Mouse (Mus musculus) granulocyte monocyte progenitor cell, adult 5-6 weeks (primary cell): Measurements from ENCODE around the gene Lgi4. TPM values are rescaled to one million over a fixed set of nuclear protein-coding genes. Genes with fewer than 3 reads are reported as not detected.
A peak's percentile ranks its signal among the peaks of the same experiment; 100 is the strongest.

Experiments
- ATAC-seq: replicated peaks from 2 replicates; pipeline ENCODE4 v1.8.0; 2016; ENCODE audit warnings: mild to moderate bottlenecking, moderate TSS enrichment, inconsistent platforms; ENCODE audit not compliant: poor library complexity, severe bottlenecking
- total RNA-seq, 2 experiments: library from RNA; stranded (forward) in 1 of 2; stranded (reverse) in 1 of 2; fragments of 200-712, 200-1000 nt in 1 of 2; fragments of >200 nt in 1 of 2; fragmentation: Nextera tagmentation in 1 of 2; gene quantifications; 2 replicates each; pipeline ENCODE4 v1.2.3; 2014 to 2017

The Lgi4 gene
- total RNA-seq (2014; fragmentation: Nextera tagmentation) = not detected in 2 replicates
- total RNA-seq (2017) = not detected in 2 replicates

DNA sequence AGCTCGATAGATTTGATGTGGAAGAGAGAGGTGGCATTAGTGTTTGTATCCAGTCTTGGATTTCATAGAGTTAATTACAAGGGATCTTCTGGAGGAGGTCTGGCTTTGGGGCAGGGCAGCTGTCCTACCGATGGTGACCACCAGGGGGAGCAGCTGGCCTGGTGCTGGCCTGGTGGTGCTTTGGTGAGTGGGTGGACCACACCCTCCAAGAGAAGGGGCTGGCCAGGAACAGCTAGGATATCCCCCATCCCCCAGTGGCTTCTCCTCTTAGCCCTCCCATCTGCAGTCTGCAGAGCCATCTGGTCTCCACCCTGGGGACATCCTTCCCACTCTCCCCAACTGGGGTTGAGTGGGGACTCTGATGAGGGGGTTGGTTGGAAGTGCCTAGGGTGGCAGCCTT, at the start of gene Lgi4:
Gene Lgi4 (plus strand): TSS at position 235 of the 400 bp plus-strand sequence.
- peak; percentile 87 for ATAC-seq

DNA sequence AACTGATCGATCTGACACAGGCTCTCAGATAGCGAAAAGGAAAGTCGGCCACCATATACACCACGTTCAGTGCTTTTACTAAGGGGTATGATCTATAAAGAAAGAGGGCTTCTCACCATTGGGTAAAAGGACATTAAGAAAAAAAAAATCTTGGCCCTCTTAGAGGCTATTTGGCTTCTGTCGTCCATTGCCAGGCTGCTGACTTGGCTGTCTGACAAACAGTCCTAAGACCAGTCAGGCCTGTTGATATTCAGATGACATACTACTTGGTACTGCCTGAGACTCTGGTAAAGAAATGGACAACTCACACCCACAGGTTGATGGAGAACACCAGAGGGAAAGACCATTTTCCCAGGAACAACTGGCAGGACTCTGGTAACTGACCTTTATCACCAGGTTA, 46.2 kb upstream of the Lgi4 start:
- ATAC-seq = no peak

DNA sequence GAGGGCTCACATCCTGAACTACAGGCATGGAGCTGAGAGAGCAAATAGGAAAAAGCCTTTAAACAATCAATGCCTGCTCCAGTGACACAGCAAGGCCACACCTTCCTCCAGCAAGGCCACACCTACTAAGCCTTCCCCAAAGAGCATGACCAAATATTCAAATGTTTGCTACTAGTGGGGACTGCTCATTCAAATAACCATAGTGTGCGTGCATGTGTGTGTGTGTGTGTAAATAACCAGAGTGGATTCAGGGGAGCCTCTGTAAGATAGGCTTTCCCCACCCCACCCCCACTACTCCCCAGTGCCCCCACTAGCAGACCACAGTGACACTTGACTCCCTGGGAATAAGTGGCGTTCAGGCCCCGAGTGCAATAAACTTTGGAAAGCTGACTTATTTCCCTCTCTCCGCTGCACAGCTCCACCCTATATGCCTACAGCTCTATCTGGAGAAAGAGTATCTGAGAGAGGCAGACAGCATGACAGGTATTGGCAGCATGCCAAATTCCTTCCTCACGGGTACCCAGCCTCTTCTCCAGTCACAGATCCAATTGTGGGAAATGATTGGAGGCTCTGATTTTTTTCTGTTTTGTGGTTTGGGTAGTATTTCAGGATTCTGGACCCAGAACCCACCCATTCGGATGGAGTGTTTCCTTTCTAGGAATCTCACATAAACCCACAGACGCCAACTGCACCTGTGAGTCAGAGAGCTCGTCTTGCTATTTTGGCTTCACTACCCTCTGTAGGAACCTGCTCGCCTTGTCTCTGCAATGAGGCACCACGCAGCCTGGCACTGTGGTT, 41.8 kb upstream of the Lgi4 start:
- ATAC-seq = no peak

DNA sequence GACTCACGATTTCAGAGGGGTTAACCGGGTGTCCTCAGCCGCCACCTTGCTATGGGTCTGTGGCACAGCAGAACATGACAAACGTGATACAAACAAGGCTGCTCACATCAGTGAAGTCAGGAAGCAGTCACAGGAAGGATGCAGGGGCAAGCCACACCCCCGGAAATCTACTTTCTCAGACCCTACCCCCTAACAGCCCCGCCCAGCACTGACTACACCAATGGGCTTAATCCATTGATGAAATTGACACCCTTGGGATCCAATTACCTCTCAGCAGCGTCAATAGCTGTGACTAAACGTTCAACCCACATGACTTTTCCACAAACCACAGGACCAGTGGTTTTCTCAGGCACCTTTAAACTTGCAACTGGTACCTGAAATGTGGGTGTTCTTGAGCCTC, 30.5 kb upstream of the Lgi4 start:
- no peak for ATAC-seq

DNA sequence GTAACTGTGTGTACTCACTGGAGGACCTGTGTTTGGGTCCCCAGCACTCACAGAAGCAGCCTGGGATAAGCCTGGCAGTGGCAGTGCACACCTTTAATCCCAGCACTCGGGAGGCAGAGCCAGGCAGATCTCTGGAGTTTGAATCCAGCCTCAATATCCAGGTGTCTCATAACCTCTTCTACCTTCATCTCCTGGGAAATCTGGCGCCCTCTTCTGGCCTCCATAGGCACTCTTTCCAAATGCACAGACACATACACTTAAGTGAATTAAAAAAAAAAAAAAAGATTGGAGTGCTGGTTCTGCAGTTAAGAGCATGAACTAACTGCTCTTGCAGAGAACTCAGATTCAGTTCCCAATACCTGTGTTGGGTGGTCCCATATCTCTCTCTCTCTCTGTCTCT, 28.4 kb upstream of the Lgi4 start:
- no peak for ATAC-seq

DNA sequence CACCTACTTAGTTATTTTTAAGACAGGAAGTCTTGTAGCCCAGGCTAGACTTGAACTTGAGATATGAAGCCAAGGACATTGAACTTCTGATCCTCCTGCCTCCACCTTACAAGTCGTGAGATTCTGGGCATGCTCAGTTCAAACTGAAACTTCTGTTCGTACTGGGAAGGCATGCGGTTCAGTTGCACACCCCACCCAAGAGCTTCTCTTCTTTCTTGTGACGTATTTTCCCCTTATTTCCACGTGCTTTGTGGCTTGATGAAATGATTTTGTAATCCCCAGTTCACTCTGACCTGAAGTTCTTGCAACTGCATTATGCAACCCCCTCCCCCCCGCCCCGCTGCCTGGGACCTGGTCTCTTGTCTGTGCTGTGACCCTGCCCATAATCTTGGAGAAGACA, 27.4 kb upstream of the Lgi4 start:
- peak; percentile 70 for ATAC-seq

DNA sequence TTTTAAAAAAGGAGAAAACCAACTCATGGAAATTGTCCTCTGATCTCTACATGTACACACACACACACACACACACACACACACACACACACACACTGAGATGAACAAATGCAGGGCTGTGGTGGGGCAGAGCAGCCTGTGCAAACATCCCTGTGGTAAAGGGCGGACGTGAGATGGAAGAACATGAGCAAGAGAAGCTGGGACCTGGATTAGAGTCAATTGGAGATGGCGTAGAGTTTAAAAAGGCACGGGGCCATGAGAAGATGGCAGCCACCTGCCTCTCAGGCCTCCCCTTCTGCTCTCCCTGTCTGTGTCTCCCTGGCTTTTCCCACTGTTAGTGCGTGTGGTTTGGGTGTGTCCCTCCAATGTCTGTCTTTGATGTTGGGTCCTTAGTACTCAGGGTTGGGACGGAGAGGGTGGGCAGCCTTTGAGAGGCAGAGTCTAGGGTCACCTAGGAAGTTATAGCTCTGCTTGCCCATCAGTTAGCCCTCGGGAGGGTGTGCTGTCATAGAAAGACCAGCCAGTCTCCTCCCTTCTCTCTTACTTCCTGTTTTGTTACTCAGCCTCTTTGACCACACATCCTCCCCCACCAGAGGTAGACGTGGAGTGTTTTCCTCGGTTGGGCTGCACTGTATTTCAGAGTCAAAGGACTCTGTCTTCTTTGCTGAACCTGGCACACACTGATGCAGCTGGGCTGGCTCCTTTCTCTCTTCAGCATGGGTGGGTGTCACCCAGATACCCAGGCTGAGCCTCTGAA, 25.6 kb upstream of the Lgi4 start:
- peak; percentile 68 for ATAC-seq

DNA sequence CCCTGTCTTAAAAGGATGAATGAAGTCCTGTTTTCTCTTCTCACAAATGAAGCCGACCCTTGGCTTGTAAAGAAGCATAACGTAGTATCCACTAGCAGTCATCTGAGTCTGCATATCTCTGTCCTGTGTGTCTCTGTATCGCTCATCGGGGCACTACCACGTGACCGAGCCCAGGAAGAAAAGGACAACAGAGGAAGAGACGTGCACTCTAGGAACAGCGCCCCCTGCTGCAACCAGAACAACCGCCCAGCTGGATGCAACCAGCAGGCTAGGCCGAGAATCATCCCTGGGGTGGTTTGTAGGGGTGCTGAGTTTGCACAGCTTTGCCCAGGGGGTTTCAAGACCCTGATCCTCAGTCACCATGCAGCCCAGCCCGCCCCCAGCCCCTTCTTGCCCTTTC, 24.4 kb upstream of the Lgi4 start:
- ATAC-seq = no peak

DNA sequence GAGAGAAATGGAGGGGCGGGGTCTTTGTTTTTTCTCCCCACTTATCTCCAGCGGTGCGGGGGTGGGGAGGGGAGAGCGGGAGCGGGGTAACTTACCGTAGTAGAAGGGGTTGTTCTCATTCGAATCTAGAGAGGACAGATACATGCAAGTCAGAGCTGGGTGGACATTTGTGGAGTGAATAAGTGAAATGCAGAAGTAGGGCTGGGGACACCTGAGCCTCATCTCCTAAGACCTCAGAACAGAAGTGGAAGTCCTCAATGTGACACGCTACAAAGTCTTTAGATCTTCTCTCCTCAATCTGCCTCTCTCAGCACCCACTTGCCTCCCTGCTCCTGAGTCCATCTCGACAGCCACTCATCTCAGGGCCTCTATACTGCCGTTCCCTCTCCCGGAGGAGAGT, 23.9 kb upstream of the Lgi4 start:
- ATAC-seq = no peak

DNA sequence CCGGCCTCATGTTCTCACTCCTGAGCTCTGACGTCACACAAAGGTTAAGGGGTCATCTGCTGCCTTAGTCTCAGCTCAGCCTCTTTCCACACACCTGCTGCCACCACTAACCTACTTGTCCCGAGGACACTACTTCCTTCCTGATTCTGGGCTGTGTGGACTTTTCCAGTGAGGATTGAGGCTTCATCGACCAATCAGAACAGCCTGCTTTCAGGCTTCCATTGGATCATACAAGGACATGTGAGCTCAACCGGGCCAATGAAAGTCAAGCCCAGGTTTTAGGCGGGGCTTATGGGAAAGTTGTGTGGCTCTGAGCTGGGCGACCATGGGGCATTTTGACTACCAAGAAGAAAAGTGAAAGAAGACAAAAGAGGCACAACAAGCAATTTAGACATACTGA, 22.2 kb upstream of the Lgi4 start:
- ATAC-seq = peak; percentile 55

DNA sequence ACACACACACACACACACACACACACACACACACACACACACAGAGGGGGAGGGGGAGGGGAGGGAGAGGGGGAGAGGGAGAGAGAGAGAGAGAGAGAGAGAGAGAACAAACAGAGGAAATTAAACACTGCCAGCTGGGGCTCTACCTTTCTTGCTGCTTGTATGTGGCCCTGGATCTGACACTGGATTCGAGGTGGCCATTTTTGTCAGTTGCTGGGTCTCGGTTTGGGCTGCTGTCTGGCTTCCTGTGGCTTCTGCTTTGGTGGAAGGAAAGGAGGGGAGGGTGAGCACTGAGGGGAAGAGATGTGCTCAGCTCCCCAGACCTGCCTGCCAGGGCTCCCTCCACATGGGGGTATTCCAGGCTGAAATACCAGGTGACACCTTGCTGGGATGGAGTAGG, 21.5 kb upstream of the Lgi4 start:
- no peak for ATAC-seq

DNA sequence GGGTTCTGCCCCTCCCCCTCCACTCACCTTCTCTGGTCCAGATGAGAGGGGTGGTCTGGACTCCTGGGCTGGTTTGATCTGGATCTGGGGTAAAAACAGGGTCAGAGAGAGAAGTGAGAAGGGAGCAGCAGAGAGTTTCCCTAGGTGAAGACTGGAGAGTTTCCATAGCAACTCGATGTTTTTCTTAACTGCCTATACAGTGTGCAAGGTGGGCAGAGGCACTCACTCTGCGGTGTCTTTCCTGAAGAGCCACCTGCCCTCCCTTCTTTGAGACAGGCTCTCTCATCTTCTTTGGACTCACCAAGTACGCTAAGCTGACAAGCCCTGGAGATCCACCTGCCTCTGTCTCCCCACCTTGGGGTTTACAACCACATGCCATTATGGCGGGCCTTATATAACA, 20.1 kb upstream of the Lgi4 start:
- no peak for ATAC-seq

DNA sequence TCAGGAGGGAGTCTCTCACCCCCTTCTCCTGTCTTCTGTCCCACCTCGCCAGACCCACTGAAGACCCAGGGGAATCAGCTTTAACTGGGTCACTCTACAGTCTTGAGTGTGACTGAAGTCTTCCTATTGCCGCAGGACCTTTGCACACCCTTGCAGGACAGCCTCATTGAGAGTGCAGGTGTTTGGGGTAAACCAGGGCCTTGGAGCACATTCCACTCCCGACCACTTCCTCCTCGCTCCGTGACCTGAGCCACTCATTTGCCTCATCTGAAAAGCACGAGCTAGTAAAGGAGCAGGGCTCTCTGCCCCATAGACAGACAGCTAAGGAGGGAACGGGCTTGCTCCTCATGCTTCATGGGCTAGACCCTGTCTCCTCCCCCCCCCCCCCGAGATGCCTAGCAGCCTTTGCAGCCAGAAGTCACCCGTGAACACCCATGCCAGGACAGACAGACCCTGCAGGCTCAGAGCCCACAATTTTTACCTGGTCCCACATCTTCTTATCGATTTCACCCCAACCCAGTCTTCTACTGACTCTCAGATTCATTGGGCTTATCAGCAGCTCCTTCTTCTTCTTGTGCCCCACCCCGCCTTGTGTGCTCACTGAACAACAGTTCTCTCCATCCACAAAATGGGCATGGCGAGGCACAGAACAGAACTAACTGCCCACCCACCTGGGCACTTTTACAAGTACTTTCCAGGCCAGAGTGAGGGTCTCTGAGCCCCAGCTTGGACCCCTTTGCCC, 18.7 kb upstream of the Lgi4 start:
- no peak for ATAC-seq

DNA sequence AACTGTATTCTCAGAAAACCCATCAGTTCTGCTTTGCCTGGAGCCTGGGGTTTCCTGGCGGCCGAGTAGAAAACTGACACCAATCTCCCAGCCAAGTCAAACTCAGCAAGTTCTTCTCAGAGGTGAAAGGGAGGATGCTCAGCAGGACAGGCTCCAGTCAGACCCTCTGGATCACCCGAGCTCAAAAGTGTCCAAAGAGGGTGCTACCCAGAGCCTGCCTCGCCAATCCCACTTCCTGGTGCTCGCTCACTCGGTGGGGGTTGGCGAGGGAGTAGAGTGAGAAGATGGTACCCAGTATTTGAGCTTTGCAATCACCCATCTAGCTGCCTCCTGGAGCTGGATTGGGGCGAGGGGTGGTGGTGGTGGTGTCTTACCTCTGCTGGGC, 18.1 kb upstream of the Lgi4 start:
- no peak for ATAC-seq

DNA sequence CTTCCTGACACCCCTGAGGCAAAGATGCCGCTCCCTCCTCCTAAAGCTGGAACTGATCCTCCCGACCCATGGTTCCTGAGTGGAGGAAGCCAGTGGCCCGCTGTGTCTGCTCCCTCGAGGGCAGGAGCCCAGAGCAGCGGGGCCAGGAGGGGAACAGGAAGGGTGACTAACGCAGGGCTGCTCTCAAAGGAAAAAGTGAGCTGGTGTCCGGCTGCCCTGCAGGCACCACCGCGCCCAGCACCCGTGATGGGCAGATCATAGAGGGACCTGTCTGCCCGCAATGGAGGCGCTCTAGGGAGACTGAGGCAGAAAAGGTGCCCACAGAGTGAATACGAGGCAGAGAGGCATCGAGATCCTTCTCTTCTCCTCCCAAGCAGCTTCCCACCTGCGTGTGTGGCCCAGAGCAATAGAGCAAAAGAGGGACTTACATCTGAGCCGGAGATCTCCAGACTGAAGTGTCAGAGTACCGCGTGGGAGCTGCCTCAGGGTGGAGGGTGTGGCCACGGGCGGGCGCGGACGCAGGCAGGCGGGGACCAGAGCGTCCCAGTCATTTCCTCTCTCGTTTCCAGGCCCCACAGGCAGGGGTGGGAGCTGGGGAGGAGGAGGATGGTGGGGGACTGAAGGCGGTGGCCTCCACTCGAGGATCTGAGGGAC, 17.4 kb upstream of the Lgi4 start:
- peak; percentile 80 for ATAC-seq

DNA sequence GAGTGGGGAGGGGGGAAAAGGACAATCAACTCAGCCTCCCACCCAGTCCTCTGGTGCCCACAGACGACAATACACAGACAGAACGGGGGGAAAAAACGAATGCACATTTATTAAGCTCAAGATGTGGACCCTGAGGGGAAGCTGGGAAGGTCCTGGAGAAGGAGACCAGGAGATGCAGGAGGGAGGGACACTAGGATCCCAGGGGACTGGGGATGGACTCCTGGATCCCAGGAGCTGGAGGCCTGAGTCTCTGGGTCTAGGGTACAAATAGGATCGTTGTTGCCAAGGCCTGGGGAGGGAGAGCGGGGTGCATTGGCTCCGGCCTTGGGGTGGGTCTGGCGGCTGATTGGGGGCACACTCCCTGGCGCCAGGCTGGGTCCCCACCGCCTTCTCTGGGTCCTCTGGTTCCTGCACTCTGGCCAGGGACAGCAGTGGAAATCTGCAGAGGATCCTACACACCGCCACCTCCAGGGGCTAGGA, 16.7 kb upstream of the Lgi4 start, which contains the start of gene Fxyd5:
Gene Fxyd5 (minus strand): TSS at position 51 of the 480 bp plus-strand sequence.
- ATAC-seq = no peak

DNA sequence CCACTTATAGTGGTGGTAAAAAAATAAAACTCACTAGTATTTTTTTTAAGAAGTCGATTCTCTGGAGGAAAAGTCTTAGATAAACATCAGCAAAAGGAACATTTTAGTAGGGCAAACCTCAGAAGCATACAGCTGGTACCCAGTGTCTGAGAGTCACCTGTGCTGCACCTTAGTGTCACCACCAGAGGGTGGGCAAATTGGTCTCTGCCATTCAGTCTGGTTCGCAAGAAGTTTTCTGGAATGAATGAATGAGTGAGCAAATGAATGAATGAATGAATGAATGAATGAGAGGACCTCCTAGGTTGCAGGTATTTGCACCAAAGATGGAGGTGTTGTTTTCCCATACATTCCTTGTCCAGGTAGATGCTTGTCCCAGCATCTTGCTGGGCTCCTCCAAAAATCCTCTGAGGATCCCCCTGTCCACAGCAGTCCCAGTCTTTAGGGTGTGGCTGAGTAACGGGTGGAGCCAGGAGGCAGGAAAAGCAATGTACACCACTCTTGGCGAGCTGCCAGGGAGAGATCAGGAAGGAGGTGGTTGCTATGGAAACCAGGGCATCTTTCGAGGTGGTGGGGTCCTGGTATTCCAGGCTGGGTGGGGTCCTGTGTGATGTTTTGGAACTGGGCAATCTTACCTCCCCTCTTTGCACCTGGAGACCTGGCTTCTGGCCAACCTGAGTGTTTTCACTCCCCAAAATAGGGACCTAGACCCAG, 9.9 kb upstream of the Lgi4 start:
- no peak for ATAC-seq

DNA sequence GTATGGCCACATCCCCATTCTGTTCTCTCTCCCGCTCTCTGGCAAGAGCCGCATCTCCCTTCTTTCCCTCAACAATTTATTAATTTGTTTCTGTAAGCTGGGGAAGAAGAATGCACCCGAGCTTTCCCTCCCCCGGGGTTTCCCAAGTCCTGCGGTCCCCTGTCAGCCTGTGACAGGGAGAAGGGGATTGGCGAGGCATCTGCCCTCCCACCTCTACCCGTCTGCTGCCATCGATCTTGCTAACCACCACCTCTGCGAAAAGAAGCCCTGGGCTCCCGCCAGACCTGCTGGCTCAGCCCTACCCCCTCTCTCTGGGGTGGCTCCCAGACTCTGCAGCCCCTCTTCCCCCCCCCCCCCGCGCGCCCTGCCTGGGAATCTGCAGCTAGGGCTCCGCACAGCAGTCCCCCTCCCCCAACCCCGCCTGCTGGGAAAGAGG, 9.3 kb upstream of the Lgi4 start:
- peak; percentile 18 for ATAC-seq

DNA sequence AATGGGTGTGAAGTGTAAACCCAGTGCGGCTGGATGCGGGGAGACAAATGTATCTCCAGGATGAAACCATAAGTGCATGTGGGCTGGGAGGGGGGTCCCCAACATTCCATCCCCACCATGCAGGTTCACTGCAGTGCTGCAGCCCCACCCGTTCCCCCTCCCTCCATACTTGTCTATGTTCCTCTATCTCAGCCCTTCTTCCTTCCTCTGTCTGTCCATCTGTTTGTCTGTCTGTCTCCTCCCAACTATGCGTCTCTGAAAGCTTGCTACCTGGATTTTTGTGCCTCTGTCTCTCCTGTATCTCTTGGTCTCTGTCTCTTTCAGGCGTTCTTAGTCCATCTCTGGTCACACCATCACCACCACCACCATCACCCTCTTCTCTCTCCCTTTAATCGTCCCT, 8.7 kb upstream of the Lgi4 start:
- ATAC-seq = no peak

DNA sequence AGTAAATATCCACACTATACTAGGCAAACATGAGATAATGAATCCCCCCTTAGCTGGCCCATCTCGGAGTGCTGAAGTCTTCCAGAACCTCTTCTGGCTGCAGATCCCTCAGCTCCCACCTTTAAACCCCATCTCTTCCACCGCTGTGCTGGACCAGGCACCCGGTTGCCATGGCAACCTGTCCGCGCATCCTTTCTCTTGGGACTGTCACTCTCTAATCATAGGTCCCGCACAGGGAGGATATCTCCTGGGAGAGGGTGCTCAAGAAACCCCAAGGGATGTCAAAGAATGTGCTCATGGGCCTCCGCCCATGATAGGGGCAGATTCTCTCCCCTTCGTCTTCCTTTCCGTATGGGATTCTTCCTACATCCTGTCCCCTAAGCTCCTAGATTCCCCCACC, 8.2 kb upstream of the Lgi4 start:
- ATAC-seq = no peak
